Mouse (Mus musculus): ENCODE results near the gene Tenm3.

DNA sequence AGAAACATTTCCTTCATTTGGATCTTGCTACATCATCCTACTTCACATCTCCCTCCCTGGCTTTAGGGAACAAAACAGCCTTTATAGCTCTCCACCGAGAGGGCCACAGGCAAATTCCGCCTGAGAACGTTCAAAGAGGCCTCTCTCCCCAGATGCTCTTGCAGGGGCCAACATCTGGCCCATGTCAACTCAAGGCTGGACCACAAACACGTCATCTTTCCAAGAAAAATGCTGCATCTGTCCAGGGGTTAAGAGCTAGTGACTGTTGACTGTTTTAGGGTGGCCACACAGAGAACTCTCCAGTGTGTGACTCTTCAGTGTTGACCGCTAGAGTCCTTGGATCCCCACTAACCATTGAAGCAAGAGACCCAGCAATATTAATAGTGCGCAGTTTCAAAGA, 139.3 kb downstream of the Tenm3 start:
- no peak for TF ChIP-seq CTCF (IDR thresholded peaks at IDR 0.05; ENCODE audit: low read depth, low read length)
- TF ChIP-seq GATA1 (IDR thresholded peaks at IDR 0.05; ENCODE audit: borderline replicate concordance, low read length) = no peak
- no peak for TF ChIP-seq POLR2AphosphoS5 (IDR thresholded peaks at IDR 0.05; ENCODE audit: insufficient replicate concordance, low read depth, low read length)
- TF ChIP-seq GATA2 (IDR thresholded peaks at IDR 0.05; ENCODE audit: borderline replicate concordance, low read depth, low read length) = no peak
- TF ChIP-seq TAL1 (conservative IDR thresholded peaks at IDR 0.05; ENCODE audit: low read depth, low read length) = no peak

Data from G1E (cell line).